Mouse (Mus musculus): Measurements from ENCODE around the gene Psg16.

DNA sequence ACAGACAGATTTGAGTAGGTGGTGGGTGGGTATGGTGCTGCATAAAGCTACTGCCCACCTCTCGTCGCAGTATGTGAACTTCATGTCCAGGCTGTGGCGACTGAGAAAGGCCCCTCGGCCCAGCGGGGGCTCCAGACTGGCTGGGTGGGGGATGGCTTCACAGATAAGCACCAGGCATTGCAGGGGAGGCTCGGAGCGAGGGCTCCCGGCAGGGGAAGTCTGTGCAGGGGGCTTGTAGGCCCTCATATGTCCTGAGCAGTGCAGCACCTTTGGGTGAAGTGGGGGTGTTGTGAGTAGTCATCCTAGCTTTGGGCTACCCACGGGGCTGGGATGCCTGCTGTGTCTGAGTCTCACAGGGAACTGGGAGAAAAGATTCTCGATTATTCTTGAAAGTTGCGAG, 23.3 kb upstream of the Psg16 start:
- TF ChIP-seq CTCF (IDR thresholded peaks at IDR 0.05; ENCODE audit: low read depth) = no peak
- TF ChIP-seq EP300 (optimal IDR thresholded peaks at IDR 0.05) = no peak

All from stomach, postnatal 0 days (tissue).